Mouse (Mus musculus): ENCODE measurements at regions not wholly inside any gene's neighbourhood (a gene's known extent, or its start where the extent isn't known, plus 50 kb on each side); places are given as distances from the start of the nearest gene placed in this dataset.

GRCm38 (mm10) chr9:32031950-32032453, 83.9 kb upstream of the Arhgap32 start:
- Histone ChIP-seq H3K9me3 (ENCODE audit: control insufficient read depth, low read length) (no peaks in the 10 kb centered on the region), H3K9ac (ENCODE audit: low read depth, low read length) (peak overlapping the region; percentile 87), H3K27me3 (ENCODE audit: control insufficient read depth, insufficient read depth, low read length) (no peaks in the 10 kb centered on the region), H3K4me3 (ENCODE audit: low read length) (peak overlapping the region; percentile 85), H3K4me1 (ENCODE audit: control insufficient read depth, insufficient read depth, low read length) (peaks cover 25% of the 10 kb centered on the region), H3K27ac (ENCODE audit: low read depth, low read length) (peak overlapping the region; percentile 18; the same call in 1 of the 2 replicates), H3K4me2 (replicated peaks; ENCODE audit: low read depth, low read length) (peak overlapping the region; percentile 84), H3K36me3 (ENCODE audit: control insufficient read depth, insufficient read depth, low read length) (no peaks in the 10 kb centered on the region)
- WGBS, result under 1% methylated on average over 53 of the region's 64 CpGs
- peak; percentile 85 for ATAC-seq (ENCODE audit: low FRiP score, low TSS enrichment)

GRCm38 (mm10) chr9:32032521-32033185, 83.3 kb upstream of the Arhgap32 start:
- no peaks in the 10 kb centered on the region for H3K9me3 ChIP-seq (ENCODE audit: control insufficient read depth, low read length)
- H3K27ac ChIP-seq (ENCODE audit: low read depth, low read length), result no peak overlapping the region; the same call in 1 of the 2 replicates
- H3K4me1 ChIP-seq (ENCODE audit: control insufficient read depth, insufficient read depth, low read length), result peaks cover 21% of the 10 kb centered on the region
- ATAC-seq (ENCODE audit: low FRiP score, low TSS enrichment), result peak; percentile 64
- no peaks in the 10 kb centered on the region for H3K36me3 ChIP-seq (ENCODE audit: control insufficient read depth, insufficient read depth, low read length)
- peak overlapping the region; percentile 87 for H3K9ac ChIP-seq (ENCODE audit: low read depth, low read length)
- 0% methylated on average over 28 of the region's 94 CpGs for WGBS
- peak overlapping the region; percentile 84 for H3K4me2 ChIP-seq (replicated peaks; ENCODE audit: low read depth, low read length)
- no peaks in the 10 kb centered on the region for H3K27me3 ChIP-seq (ENCODE audit: control insufficient read depth, insufficient read depth, low read length)
- peak overlapping the region; percentile 85 for H3K4me3 ChIP-seq (ENCODE audit: low read length)

GRCm38 (mm10) chr9:32033937-32034336, 82.0 kb upstream of the Arhgap32 start:
- ATAC-seq (ENCODE audit: low FRiP score, low TSS enrichment), result no peak
- WGBS, result 12% methylated on average over 6 of the region's 6 CpGs
- Histone ChIP-seq H3K4me1 (ENCODE audit: control insufficient read depth, insufficient read depth, low read length) (peaks cover 19% of the 10 kb centered on the region), H3K9me3 (ENCODE audit: control insufficient read depth, low read length) (no peaks in the 10 kb centered on the region), H3K4me2 (replicated peaks; ENCODE audit: low read depth, low read length) (peak overlapping the region; percentile 84), H3K27me3 (ENCODE audit: control insufficient read depth, insufficient read depth, low read length) (no peaks in the 10 kb centered on the region), H3K36me3 (ENCODE audit: control insufficient read depth, insufficient read depth, low read length) (no peaks in the 10 kb centered on the region), H3K4me3 (ENCODE audit: low read length) (peak overlapping the region; percentile 85; the same call in 1 of the 2 replicates), H3K9ac (ENCODE audit: low read depth, low read length) (no peak overlapping the region), H3K27ac (ENCODE audit: low read depth, low read length) (no peak overlapping the region)

- no peak overlapping the region for H3K27ac ChIP-seq (ENCODE audit: low read depth, low read length)
- no peak for ATAC-seq (ENCODE audit: low FRiP score, low TSS enrichment)
- WGBS, result 82% methylated on average over 2 of the region's 2 CpGs
Observed at GRCm38 (mm10) chr9:32039999-32040398, 75.9 kb upstream of the Arhgap32 start.

GRCm38 (mm10) chr9:32043344-32043743, 72.6 kb upstream of the Arhgap32 start:
- H3K4me2 ChIP-seq (replicated peaks; ENCODE audit: low read depth, low read length), result no peak overlapping the region
- H3K9ac ChIP-seq (ENCODE audit: low read depth, low read length), result no peak overlapping the region
- no peak overlapping the region for H3K4me3 ChIP-seq (ENCODE audit: low read length)
- no peaks in the 10 kb centered on the region for H3K4me1 ChIP-seq (ENCODE audit: control insufficient read depth, insufficient read depth, low read length)
- WGBS, result 85% methylated on average over 1 of the region's 1 CpGs
- H3K36me3 ChIP-seq (ENCODE audit: control insufficient read depth, insufficient read depth, low read length), result no peaks in the 10 kb centered on the region
- no peak for ATAC-seq (ENCODE audit: low FRiP score, low TSS enrichment)
- H3K27ac ChIP-seq (ENCODE audit: low read depth, low read length), result no peak overlapping the region
- no peaks in the 10 kb centered on the region for H3K27me3 ChIP-seq (ENCODE audit: control insufficient read depth, insufficient read depth, low read length)
- H3K9me3 ChIP-seq (ENCODE audit: control insufficient read depth, low read length), result no peaks in the 10 kb centered on the region

More at GRCm38 (mm10) chr9:32039999-32040398, 75.9 kb upstream of the Arhgap32 start:
- Histone ChIP-seq H3K4me1 (ENCODE audit: control insufficient read depth, insufficient read depth, low read length) (no peaks in the 10 kb centered on the region), H3K36me3 (ENCODE audit: control insufficient read depth, insufficient read depth, low read length) (no peaks in the 10 kb centered on the region), H3K9ac (ENCODE audit: low read depth, low read length) (no peak overlapping the region), H3K9me3 (ENCODE audit: control insufficient read depth, low read length) (no peaks in the 10 kb centered on the region), H3K27me3 (ENCODE audit: control insufficient read depth, insufficient read depth, low read length) (no peaks in the 10 kb centered on the region), H3K4me3 (ENCODE audit: low read length) (no peak overlapping the region), H3K4me2 (replicated peaks; ENCODE audit: low read depth, low read length) (no peak overlapping the region)

- 92% methylated on average over 3 of the region's 3 CpGs for WGBS
- H3K9me3 ChIP-seq (ENCODE audit: control insufficient read depth, low read length), result no peaks in the 10 kb centered on the region
- H3K4me2 ChIP-seq (replicated peaks; ENCODE audit: low read depth, low read length), result no peak overlapping the region
- peaks cover 5% of the 10 kb centered on the region; the same call in 1 of the 2 replicates for H3K4me1 ChIP-seq (ENCODE audit: control insufficient read depth, insufficient read depth, low read length)
- no peak overlapping the region for H3K27ac ChIP-seq (ENCODE audit: low read depth, low read length)
- H3K4me3 ChIP-seq (ENCODE audit: low read length), result no peak overlapping the region
- H3K27me3 ChIP-seq (ENCODE audit: control insufficient read depth, insufficient read depth, low read length), result no peaks in the 10 kb centered on the region
- no peak overlapping the region for H3K9ac ChIP-seq (ENCODE audit: low read depth, low read length)
- H3K36me3 ChIP-seq (ENCODE audit: control insufficient read depth, insufficient read depth, low read length), result no peaks in the 10 kb centered on the region
- ATAC-seq (ENCODE audit: low FRiP score, low TSS enrichment), result no peak
Observed at GRCm38 (mm10) chr9:32046791-32047190, 69.1 kb upstream of the Arhgap32 start.

- WGBS, result 61% methylated on average over 7 of the region's 7 CpGs
- Histone ChIP-seq H3K27me3 (ENCODE audit: control insufficient read depth, insufficient read depth, low read length) (no peaks in the 10 kb centered on the region), H3K9ac (ENCODE audit: low read depth, low read length) (no peak overlapping the region), H3K27ac (ENCODE audit: low read depth, low read length) (no peak overlapping the region), H3K4me3 (ENCODE audit: low read length) (no peak overlapping the region), H3K9me3 (ENCODE audit: control insufficient read depth, low read length) (no peaks in the 10 kb centered on the region), H3K4me1 (ENCODE audit: control insufficient read depth, insufficient read depth, low read length) (peaks cover 5% of the 10 kb centered on the region; the same call in 1 of the 2 replicates), H3K36me3 (ENCODE audit: control insufficient read depth, insufficient read depth, low read length) (no peaks in the 10 kb centered on the region), H3K4me2 (replicated peaks; ENCODE audit: low read depth, low read length) (no peak overlapping the region)
- no peak for ATAC-seq (ENCODE audit: low FRiP score, low TSS enrichment)
Observed at GRCm38 (mm10) chr9:32048941-32049340, 67.0 kb upstream of the Arhgap32 start.

- Histone ChIP-seq H3K9ac (ENCODE audit: low read depth, low read length) (no peak overlapping the region), H3K27ac (ENCODE audit: low read depth, low read length) (no peak overlapping the region), H3K4me1 (ENCODE audit: control insufficient read depth, insufficient read depth, low read length) (peaks cover 5% of the 10 kb centered on the region; the same call in 1 of the 2 replicates), H3K9me3 (ENCODE audit: control insufficient read depth, low read length) (no peaks in the 10 kb centered on the region), H3K4me3 (ENCODE audit: low read length) (no peak overlapping the region), H3K4me2 (replicated peaks; ENCODE audit: low read depth, low read length) (no peak overlapping the region), H3K36me3 (ENCODE audit: control insufficient read depth, insufficient read depth, low read length) (no peaks in the 10 kb centered on the region), H3K27me3 (ENCODE audit: control insufficient read depth, insufficient read depth, low read length) (no peaks in the 10 kb centered on the region)
- 76% methylated on average over 6 of the region's 6 CpGs for WGBS
- no peak for ATAC-seq (ENCODE audit: low FRiP score, low TSS enrichment)
Observed at GRCm38 (mm10) chr9:32049546-32049945, 66.4 kb upstream of the Arhgap32 start.

- Histone ChIP-seq H3K9me3 (ENCODE audit: control insufficient read depth, low read length) (no peaks in the 10 kb centered on the region), H3K27ac (ENCODE audit: low read depth, low read length) (no peak overlapping the region), H3K9ac (ENCODE audit: low read depth, low read length) (no peak overlapping the region), H3K4me3 (ENCODE audit: low read length) (no peak overlapping the region), H3K27me3 (ENCODE audit: control insufficient read depth, insufficient read depth, low read length) (no peaks in the 10 kb centered on the region), H3K36me3 (ENCODE audit: control insufficient read depth, insufficient read depth, low read length) (no peaks in the 10 kb centered on the region), H3K4me2 (replicated peaks; ENCODE audit: low read depth, low read length) (no peak overlapping the region), H3K4me1 (ENCODE audit: control insufficient read depth, insufficient read depth, low read length) (peaks cover 5% of the 10 kb centered on the region; the same call in 1 of the 2 replicates)
- 63% methylated on average over 4 of the region's 4 CpGs for WGBS
- ATAC-seq (ENCODE audit: low FRiP score, low TSS enrichment), result no peak
Observed at GRCm38 (mm10) chr9:32053886-32054615, 61.9 kb upstream of the Arhgap32 start.
